Mouse (Mus musculus): ENCODE results near the gene Macc1. TPM values are rescaled to one million over a fixed set of nuclear protein-coding genes. Genes with fewer than 3 reads are reported as not detected.

Gene Macc1
- polyA plus RNA-seq, 1 experiment, result 0.05 TPM

DNA sequence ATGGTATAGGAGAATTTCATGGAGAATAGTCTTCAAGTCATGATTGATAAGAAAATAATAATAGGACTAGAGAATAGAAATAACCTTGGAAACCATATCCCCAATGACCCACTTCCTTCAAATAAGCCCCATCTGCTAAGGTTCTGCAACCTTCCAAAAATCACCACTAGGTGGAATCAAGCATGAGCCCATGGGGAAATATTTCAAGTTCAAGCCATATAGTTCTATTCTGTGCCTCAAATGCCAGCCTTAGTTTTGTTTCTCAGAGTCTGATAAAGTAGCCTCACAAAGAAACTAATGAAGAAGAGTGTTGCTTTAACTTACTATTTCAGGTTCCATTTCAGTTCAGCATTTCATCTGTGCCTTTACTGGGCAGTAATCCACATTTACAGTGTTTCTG is 197.1 kb downstream of the Macc1 start:
- H3K4me1 ChIP-seq (replicated peaks; ENCODE audit: control insufficient read depth, insufficient read depth, low read length), result no peaks in the 10 kb centered on the region
- no peak overlapping the region for H3K4me3 ChIP-seq (ENCODE audit: control insufficient read depth, insufficient read depth, low read length)
- H3K27ac ChIP-seq (ENCODE audit: control insufficient read depth, insufficient read depth, low read length), result no peak overlapping the region
- no peaks in the 10 kb centered on the region for H3K36me3 ChIP-seq (ENCODE audit: control insufficient read depth, insufficient read depth, low read length)
- H3K27me3 ChIP-seq (ENCODE audit: control insufficient read depth, insufficient read depth, low read length), result no peaks in the 10 kb centered on the region
- TF ChIP-seq CTCF (IDR thresholded peaks at IDR 0.05; ENCODE audit: borderline replicate concordance, control insufficient read depth, extremely low read depth, insufficient read depth, low read length, poor library complexity) (no peak), POLR2A (IDR thresholded peaks at IDR 0.05; ENCODE audit: control insufficient read depth, extremely low read depth, insufficient read depth, low read length, poor library complexity) (no peak)
- DNase-seq, result no peak

Other genes starting within 250 kb of the Macc1 start
- 0.50 and 0.61 TPM in 2 replicates for gene Itgb8, start 75.5 kb upstream of the Macc1 start, polyA plus RNA-seq (2012; rRNA removed)